Mouse (Mus musculus) left cerebral cortex, adult 18-20 months (tissue): ENCODE results near the gene Osmr. TPM values are rescaled to one million over a fixed set of nuclear protein-coding genes. Genes with fewer than 3 reads are reported as not detected.
"Not testable (repeated sequence)": the region's sequence is repeated elsewhere in the genome, so short reads cannot be mapped to it uniquely, and the experiment has no call there.

ENCODE experiments used
- DNase-seq, 2 experiments: peaks; one replicate each; pipeline ENCODE4 v3.0.0; 2021 to 2022; ENCODE audit warnings: low spot score in 2 of 2, mixed read lengths in 1 of 2
- total RNA-seq, 2 experiments: library from RNA; stranded (reverse); gene quantifications; 2 replicates each; pipeline ENCODE4 v1.2.3; 2021

The Osmr gene
- total RNA-seq, 2 experiments from 2014 or later = 2.4 to 3.3 TPM

DNA sequence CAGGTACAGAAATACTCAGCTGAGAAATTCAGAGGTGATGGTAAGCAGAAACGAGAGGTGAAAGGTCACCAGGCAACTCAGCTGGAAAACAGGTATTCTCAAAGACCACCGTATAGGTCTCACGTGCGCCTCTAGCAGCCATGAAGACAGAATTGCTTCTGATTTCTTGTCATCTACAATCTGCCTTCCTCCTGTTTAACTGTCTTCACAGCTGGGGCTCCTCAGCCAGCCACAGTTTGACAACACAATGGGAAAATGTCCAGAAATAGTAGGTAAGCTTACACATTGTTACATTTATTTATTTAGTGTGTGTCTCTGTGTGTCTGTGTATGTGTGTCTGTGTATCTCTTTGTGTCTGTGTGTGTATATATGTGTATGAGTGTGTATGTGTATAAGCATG, 12.6 kb downstream of the Osmr start:
- no peak for DNase-seq

DNA sequence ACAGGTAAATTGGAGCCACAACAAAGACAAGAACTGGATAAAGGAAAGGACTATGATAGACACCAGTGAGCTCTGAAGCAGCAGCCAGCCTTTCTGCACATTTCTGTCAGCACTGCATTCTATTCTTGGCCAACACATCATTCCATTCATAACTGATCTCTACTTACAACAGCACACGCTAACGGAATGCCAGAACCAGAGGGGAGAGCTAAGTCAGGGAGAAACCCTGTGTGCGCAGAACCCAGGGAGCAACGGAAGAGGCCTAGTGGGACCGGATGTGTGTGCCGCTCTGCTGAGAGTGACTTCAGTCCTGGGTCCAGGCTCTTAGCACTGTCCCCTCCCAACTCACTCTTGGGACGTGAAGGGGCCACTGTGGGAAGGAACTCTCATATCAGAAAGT, 13.2 kb downstream of the Osmr start:
- DNase-seq = no peak

DNA sequence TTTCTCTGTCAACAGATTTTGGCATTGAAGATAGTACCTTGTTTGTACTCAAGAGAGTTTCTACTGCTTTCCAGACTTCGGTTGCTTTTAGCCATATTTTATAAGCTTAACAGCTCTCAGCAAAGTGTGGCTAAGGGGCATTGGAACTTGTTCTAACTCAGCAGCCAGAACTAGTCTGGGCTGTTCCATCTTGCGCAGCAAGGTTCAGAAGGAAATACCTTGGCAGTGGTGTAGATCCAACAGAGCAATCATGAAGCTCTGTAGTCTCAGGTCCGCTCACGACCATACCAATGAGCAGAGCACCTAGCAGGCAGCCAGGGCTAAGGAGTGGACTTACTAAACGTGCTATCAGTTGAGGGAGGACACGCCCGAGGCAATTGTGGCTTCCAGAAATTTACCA, 15.0 kb downstream of the Osmr start:
- no peak for DNase-seq

DNA sequence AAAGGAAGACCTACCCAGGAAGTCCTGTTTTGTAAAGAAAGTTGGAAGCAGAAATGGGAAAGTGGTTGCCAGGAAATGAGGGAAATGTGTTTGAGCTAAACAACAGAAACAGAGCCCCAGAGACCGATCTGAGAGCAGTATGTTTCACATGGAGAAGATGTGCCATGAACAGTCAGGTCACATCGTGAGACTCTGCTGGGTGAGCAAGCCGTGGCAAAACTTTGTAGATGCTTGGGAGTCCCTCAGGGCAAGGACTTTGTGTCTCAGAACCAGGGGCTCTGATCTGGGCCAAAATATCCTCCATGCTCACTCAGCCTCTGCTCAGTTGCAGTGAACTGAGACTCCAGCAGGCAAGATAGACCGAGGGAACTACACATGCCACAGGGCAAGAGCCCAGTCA, 15.9 kb downstream of the Osmr start:
- DNase-seq = no peak

DNA sequence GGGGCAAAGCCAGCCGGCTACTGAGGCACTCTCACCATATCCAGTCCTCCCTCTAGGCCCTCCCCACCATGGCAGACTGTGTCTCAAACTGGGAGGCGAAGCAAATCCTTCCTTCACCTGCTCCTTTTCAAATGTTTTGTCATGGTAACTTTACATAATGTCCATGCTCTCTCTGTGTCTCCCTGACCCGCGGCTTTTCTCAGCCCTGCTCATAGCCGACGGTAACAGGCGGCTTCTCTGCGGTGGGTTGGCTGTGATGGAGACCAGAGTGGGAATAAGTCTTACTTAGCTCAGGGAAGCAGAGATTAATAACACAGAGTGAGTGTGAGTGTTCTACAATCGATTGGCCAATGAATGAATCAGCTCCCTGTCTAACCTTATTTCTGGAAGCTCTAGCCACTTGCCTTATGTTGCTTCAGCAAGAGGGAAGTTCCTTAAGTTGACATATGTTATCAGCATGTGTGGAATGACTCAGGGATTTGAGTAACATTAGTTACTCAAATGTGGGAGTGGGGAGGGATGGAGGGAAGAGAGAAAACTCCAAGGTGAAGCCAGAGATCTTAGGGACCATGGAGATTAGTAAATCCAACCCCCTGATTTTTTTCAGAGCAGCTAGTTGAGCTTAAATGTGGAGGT, 17.4 kb downstream of the Osmr start:
- DNase-seq = no peak

DNA sequence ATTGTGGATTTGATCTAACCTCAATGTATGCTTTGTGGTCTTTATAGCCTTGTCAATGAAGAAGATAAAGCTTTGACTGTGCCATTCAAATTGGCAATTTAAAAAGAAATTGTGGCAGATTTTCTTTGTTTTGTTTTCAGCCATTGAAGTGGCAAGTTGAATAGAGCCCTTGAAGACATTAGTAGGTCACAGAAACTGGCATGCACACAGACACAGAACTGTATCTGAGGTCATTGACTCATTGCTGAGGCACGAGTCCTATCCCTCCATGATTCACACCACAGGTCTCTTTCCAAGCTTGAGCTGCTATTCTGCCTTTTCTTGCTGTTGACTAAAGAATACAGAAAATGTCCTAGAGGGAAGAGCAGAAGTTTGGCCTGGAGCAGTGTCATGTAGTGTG, 24.9 kb downstream of the Osmr start:
- no peak for DNase-seq

DNA sequence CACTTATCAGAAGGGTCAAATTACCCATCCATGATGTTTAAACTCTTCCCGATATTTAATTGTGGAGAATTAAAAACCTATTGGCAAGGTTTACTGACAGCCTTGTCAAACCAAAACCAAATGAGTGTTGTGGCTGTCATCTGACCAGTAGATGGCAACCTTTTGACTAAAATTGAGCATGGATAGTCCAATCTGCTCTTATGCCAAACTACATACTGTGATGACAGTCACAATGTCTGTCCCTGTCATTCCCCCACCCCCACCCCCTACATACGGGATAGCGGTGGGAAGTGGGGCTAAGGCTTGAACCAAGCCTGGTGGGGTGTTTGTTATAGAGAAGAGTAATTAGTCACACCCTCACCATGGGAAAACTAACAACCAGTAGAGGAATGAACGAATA, 34.6 kb downstream of the Osmr start:
- DNase-seq = no peak

DNA sequence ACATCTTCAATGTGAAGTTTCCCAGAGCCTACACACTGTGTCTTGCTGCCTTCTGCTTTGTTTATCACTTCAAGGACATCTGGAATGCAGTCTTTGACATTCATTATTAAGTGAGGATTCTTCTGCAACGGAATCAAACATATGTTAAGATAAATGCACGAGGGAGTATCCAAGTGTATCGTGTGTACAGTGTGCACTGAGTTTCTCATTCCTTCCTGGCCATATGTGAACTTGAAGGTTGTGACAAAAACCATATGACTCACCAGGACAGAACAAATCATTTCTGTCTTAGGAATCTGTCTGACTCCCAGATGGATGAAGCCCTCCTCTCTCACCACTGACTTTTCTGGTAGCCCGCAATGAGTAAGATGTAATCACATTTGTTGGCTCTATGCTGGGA, 59.0 kb downstream of the Osmr start:
- DNase-seq = no peak

DNA sequence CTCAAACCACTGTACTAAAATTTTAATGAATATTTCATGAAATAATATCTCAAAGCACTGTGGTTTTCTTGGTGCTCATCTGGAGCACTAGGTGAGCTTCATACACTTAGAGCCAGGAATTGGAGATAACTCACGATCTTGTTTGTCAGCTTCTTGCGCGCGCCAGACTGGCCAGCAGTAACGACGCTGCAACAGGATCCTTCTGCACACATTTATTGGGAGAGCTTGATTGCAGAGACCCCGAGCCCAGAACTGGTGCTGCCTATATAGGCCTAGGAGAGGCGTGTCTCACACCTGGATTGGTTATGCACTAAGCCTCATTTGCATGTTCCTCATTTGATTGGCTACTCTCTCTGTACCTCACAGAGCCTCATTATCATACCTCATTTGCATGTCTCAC, 73.6 kb downstream of the Osmr start:
- not testable (repeated sequence) for DNase-seq

DNA sequence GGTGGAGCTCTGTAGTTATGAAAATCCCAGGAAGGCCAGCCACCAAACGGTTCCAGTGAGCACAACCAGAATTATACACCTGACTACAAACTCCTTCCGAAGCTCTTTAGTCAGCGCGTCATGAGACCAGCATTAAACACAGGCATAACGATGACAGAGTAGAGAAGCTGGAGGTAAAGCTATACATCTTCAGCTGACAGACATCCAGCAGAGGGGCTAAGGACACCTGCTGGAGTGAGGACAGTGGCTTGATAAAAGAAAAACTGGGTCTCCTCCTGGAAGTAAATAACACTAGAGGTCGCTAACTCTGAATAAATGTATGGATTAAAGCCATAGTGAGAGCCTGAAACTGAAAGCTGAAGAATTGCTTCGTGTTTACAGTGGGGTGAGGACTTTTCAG, 81.9 kb downstream of the Osmr start:
- DNase-seq = no peak

DNA sequence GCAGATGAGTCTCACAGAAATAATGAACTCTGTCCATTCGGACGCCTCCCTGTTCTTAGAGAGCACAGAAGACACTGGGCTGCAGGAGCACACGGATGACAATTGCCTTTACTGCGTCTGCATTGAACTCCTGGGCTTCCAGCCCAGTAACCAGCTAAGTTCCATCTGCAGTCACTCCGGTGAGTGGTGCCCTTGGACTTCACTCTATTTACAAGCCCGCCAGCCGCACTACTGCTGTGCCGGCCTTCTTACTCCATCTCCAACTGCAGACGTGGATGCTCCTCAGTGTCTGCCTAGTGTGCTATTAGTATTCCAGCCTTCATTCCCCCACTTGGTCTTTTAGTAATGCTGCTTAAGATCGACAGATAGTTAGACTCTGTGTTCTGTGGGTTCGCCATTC, 83.1 kb downstream of the Osmr start:
- DNase-seq = no peak

DNA sequence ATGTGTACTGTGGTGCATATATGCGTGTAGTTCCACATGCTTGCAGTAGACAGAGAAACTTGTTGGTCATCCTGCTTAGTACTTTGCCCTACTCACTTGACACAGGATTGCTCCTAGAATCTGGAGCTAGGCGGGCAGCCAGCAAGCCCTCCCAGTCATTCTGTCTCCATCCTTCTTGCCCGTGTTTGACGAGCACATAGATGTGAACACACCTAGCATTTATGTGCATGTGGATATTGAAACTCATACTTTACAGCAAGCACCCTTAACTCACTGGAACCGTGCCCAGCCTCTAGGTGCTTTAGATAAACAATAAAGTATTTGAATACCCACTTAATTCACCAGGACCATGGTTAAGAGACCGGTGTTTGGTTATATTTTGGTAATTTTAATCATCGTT, 84.8 kb downstream of the Osmr start:
- no peak for DNase-seq

DNA sequence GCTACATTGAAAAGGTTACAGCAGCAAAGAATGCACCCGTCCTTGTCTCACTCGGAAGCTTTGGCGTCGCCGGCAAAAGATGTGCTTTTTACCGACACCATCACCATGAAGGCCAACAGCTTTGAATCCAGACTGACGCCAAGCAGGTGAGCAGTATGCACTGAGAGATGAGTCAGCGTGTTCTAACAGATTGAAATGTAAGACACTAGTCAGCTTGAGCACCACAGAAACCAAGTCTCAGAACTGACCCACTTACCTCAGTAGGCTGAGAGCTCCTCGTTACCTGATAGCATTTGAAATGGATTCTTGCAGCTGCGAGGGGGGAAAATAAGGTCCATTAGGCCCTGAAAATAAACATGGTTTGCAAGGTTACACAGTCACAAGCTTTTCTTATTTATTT, 87.5 kb downstream of the Osmr start:
- DNase-seq = no peak

DNA sequence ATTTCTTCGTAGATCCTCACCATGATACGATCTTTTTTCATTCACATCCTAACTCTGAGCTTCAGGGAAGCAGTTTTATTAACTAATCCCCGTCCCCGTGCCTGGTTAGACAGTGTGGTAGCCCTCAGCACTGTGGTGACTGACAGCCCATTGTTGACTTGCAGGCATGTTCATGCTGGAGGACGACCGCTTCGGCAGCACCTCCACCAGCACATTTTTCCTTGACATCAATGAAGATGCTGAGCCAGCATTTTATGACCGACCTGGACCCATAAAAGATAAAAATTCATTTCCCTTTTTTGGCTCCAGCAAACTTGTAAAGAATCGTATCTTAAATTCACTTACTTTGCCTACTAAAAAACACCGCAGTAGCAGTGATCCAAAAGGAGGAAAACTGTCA, 88.6 kb downstream of the Osmr start:
- no peak for DNase-seq

DNA sequence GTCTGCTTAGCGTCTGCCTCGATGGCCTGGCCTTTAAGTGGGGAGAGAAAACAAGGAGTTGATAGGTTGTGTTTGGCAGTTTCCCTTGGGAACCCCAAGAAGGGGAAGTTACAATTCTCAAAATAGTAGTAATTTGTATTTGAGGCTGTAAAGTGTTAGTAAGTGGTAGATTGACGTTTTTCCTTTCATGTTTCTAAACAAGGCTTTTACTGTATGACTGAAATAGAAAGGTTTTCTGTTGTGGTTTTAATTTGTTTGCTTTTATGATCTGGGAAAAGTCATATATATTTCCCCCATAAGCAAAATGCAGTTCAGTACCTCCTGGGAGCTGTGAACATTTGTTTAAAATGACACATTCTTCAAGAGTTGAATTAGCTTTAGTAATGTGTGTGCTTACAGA, 102.5 kb downstream of the Osmr start:
- DNase-seq = no peak

Other genes starting within 250 kb of the Osmr start
- gene Rictor, start 166.6 kb downstream of the Osmr start, total RNA-seq = 10 to 100 TPM; 41.4 to 44.1 TPM
- gene Lifr, start 215.6 kb upstream of the Osmr start, total RNA-seq = 10 to 100 TPM; 42.5 to 44.8 TPM